Mouse (Mus musculus) heart, embryonic 10.5 days (tissue): Measurements from ENCODE around the gene 4930544G11Rik. TPM values are rescaled to one million over a fixed set of nuclear protein-coding genes. Genes with fewer than 3 reads are reported as not detected.

Experiments
- DNase-seq: peaks from one replicate; pipeline ENCODE4 v3.0.0-alpha.2; 2017; ENCODE audit warnings: low spot score
- H3K27ac ChIP-seq: fragments of 300-500 bp; sonication (generic); 2 replicates; pipeline ENCODE4 v1.5.1; 2016; ENCODE audit warnings: mild to moderate bottlenecking
- H3K27me3 ChIP-seq: fragments of 300-500 bp; sonication (generic); 2 replicates; pipeline ENCODE4 v1.6.1; 2016; ENCODE audit warnings: mild to moderate bottlenecking; ENCODE audit not compliant: poor library complexity, insufficient read depth, severe bottlenecking
- H3K36me3 ChIP-seq: fragments of 300-500 bp; sonication (generic); 2 replicates; pipeline ENCODE4 v1.6.1; 2016; ENCODE audit warnings: mild to moderate bottlenecking, moderate library complexity
- H3K4me1 ChIP-seq: fragments of 300-500 bp; sonication (generic); 2 replicates; pipeline ENCODE4 v1.6.1; 2016; ENCODE audit warnings: mild to moderate bottlenecking
- H3K4me3 ChIP-seq: fragments of 300-500 bp; sonication (generic); 2 replicates; pipeline ENCODE4 v1.5.1; 2016; ENCODE audit warnings: mild to moderate bottlenecking, moderate library complexity
- H3K9me3 ChIP-seq: fragments of 300-500 bp; sonication (generic); 2 replicates; pipeline ENCODE4 v1.6.1; 2016; ENCODE audit warnings: mild to moderate bottlenecking, moderate library complexity
- WGBS: fragments of 180-500 bp; shearing (Covaris S2); methylation state at CpG from one replicate; pipeline ENCODE4 v1.1.7; 2016; 5-methylcytosine and 5-hydroxymethylcytosine counted together
- polyA plus RNA-seq: library from polyadenylated mRNA; unstranded; fragments of >200 nt; fragmentation: Nextera tagmentation; extraction: Ambion mirVana; gene quantifications from 2 replicates; pipeline ENCODE4 v1.2.1, GENCODE M21; 2016

The 4930544G11Rik gene
- not detected in 2 replicates for polyA plus RNA-seq

DNA sequence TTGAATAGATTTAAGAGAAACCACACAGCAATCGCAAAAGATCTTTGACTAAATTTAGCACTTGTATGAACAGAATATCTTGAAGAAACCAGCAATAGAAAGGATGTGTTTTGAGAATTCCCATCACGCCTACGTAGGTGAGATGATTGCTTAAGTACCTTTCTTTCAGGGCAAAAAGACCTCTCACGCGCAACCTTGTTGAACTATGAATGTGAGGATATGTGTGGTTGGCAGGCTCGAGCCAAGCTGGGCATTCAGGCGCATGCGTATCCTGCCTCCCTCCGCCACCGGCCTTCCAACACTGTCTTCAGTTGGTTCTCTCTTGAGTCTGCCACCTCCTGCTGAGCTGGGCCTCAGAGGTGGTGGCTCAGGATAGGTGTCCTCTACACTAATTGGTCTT, at the start of gene 4930544G11Rik:
TSS of gene 4930544G11Rik (plus strand) at position 301 of the 400 bp plus-strand sequence.
- WGBS: 96% methylated on average over 10 of the region's 10 CpGs
- no peaks in the 10 kb centered on the region for H3K36me3 ChIP-seq

DNA sequence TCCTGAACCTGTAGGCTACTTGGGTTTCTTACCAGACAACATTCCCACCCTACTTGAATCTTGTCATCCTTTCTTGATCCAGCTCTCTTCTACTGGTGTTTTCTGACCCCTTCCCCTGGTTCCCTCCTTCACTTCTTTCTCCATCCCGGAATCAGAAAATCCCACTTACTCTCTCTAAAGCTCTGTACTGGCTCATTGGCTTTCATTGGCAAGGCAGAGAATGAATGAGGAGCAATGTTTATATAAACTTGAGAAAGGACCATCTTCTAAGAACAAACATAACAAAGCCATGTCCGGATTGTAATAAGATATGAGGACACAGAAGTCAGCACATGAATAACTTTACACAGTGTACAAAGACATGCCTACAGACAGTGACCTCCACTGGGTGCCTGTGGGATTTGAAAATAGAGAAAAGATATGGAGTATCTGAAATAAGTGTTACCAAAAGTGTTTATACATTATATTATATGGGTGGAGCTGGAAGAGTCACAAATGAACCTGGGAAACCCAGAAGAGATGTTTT, 45.7 kb upstream of the 4930544G11Rik start:
- H3K27me3 ChIP-seq: no peaks in the 10 kb centered on the region
- H3K4me1 ChIP-seq: no peaks in the 10 kb centered on the region
- peaks cover 35% of the 10 kb centered on the region; the same call in 1 of the 2 replicates for H3K36me3 ChIP-seq
- no peaks in the 10 kb centered on the region for H3K9me3 ChIP-seq
- WGBS: 81% methylated on average over 2 of the region's 2 CpGs
- H3K4me3 ChIP-seq: no peak overlapping the region
- no peak overlapping the region for H3K27ac ChIP-seq
- no peak for DNase-seq

More for the DNA sequence above, at the start of gene 4930544G11Rik:
- Histone ChIP-seq H3K4me1 (no peaks in the 10 kb centered on the region), H3K27me3 (no peaks in the 10 kb centered on the region), H3K4me3 (no peak within 1 kb of the TSS), H3K27ac (no peak within 1 kb of the TSS), H3K9me3 (no peaks in the 10 kb centered on the region)
- DNase-seq: no peak

DNA sequence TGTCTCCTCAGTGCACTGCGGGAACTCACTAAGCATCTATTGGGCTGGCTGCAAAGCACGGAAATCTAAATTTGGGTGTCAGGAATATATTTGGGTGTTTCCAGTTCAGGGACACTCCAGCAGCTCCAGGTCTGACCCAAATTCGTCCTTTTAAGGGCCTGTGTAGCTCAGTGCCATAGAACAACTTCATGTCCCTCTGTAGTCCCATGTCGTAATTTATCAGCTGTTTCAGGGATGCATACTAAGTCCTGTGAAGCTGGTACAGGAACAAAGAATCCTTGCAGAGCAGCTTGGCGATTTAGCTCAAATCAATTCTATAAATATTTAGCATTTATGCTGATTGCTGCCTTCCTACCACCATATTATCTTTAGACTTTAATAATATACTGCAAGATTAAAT, 37.0 kb upstream of the 4930544G11Rik start:
- H3K27me3 ChIP-seq: no peaks in the 10 kb centered on the region
- no peak for DNase-seq
- WGBS: 70% methylated on average over 5 of the region's 5 CpGs
- no peaks in the 10 kb centered on the region for H3K9me3 ChIP-seq
- no peaks in the 10 kb centered on the region for H3K36me3 ChIP-seq
- no peaks in the 10 kb centered on the region for H3K4me1 ChIP-seq
- H3K4me3 ChIP-seq: no peak overlapping the region
- no peak overlapping the region for H3K27ac ChIP-seq

DNA sequence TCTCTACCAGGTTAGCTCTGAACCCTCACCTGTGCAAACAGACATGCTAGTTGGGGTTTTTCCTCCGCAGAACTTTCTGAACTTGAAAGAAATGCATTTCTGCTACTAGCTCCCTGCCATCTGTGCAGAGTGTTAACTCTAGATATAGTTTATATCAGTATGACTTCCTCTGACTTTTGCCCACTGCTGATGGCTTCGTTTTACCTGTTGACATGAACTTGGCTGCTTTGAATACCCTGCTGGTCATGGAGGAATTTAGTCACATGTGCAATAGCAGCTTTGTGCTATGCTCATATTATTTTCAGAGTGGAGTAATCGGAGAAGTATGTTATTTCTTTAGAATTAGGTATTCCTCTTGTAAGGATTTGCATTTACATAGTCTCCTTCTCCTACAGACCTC, 30.7 kb upstream of the 4930544G11Rik start:
- WGBS: 71% methylated on average over 3 of the region's 3 CpGs
- H3K27ac ChIP-seq: no peak overlapping the region
- H3K27me3 ChIP-seq: no peaks in the 10 kb centered on the region
- H3K9me3 ChIP-seq: no peaks in the 10 kb centered on the region
- no peaks in the 10 kb centered on the region for H3K36me3 ChIP-seq
- H3K4me3 ChIP-seq: no peak overlapping the region
- H3K4me1 ChIP-seq: no peaks in the 10 kb centered on the region
- DNase-seq: no peak

DNA sequence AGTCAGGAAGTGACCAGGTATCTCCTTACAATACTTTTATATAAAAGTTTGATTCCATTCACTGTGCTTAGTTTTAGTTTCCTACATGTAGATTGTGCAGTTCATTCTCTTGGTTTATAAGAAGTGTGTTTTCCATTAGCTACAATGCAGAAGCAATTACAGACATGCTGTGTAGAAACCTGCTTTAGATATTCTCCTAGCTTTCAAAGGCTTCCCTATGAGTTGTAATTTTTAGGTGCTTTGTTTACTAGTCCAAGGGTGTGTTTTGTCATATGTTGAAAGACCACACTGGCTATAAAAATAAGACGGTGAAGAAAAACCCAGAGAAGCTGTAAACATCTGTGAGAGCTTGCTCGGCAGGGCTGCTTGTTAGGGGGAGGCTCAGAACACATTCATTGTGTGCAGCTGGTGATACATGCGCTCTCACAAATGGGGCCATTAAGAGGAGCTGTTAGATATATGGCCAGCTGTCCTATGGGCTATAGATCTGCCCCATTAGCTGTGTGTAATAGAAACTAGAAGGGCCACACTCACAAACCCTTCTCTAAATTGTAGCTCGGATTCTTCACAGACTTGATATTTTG, 28.8 kb upstream of the 4930544G11Rik start:
- DNase-seq: no peak
- Histone ChIP-seq H3K27me3 (no peaks in the 10 kb centered on the region), H3K4me3 (no peak overlapping the region), H3K27ac (no peak overlapping the region), H3K4me1 (no peaks in the 10 kb centered on the region), H3K36me3 (no peaks in the 10 kb centered on the region), H3K9me3 (no peaks in the 10 kb centered on the region)
- WGBS: 84% methylated on average over 4 of the region's 4 CpGs

DNA sequence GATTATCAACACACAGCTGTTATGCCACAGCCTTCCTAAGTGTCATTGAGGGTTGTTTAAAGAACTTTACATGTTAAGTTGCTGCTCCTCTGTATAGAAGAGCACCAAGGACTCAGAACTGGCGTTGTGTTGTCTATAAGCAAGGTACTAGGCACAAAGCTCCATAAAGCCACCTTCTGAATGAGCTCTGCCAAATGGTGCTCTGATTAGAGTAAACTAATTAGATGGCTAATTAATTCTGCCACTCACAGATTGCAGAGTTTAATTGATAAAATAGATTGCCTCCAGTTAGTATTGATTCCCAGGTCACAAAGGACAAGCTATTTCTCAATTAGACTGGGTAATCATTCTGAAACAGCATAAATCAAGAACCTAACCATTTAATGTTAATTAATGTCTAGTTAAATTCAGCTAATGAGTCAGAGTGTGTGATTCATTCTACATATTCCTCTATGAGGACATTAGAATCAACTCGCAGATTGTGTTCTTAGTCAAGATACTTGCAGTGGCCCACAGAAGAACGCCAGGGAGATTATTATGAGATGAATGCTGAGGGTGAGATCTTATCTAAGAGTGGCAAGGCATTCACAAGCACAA, 26.6 kb upstream of the 4930544G11Rik start:
- Histone ChIP-seq H3K27me3 (no peaks in the 10 kb centered on the region), H3K36me3 (peaks cover 6% of the 10 kb centered on the region; the same call in 1 of the 2 replicates), H3K4me3 (no peak overlapping the region), H3K9me3 (no peaks in the 10 kb centered on the region), H3K27ac (no peak overlapping the region), H3K4me1 (no peaks in the 10 kb centered on the region)
- WGBS: 75% methylated on average over 3 of the region's 3 CpGs
- DNase-seq: no peak

DNA sequence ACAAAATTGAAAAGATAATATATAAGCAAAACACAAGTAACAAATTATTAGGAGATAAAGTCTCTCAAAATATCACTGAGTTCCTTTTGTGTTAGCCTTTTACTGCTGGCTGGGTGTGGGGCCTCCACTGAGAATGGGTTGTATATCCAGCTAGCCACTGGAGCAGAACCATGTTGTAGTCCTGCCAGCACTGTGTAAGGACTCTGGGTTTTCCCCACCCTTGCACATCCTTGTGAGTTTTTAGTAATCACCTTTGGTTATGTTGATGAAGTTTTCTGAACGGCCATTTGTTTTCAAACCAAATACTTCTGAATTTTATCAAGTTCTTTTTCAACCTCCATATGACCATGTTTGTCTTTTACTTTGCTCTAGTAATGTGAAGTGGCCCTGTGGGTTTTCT, 21.9 kb upstream of the 4930544G11Rik start:
- H3K36me3 ChIP-seq: peaks cover 6% of the 10 kb centered on the region; the same call in 1 of the 2 replicates
- H3K9me3 ChIP-seq: no peaks in the 10 kb centered on the region
- no peak for DNase-seq
- H3K4me1 ChIP-seq: no peaks in the 10 kb centered on the region
- H3K27me3 ChIP-seq: no peaks in the 10 kb centered on the region
- H3K27ac ChIP-seq: no peak overlapping the region
- 78% methylated on average over 1 of the region's 1 CpGs for WGBS
- no peak overlapping the region for H3K4me3 ChIP-seq

DNA sequence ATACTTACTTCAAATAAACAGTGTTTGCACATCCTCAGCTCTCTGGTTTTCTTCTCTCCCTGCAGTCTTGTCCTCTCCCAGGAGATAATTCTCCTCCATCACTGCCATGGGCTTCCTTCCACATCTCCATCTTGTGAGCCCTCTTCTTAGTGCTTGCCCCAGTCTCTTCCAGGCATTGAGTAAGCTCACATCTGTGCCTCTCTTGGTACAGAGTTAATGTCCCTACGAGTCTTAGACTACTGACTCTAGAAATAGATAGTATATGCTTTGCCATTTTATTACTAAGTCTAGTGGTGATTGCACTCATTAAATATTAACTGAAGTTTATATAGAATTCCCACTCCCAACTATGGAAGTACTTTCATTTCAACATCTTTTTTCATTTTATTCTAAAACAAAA, 19.6 kb upstream of the 4930544G11Rik start:
- peaks cover 6% of the 10 kb centered on the region; the same call in 1 of the 2 replicates for H3K36me3 ChIP-seq
- no peaks in the 10 kb centered on the region for H3K4me1 ChIP-seq
- H3K27me3 ChIP-seq: no peaks in the 10 kb centered on the region
- no peak for DNase-seq
- H3K27ac ChIP-seq: no peak overlapping the region
- 71% methylated on average over 1 of the region's 1 CpGs for WGBS
- H3K4me3 ChIP-seq: no peak overlapping the region
- H3K9me3 ChIP-seq: no peaks in the 10 kb centered on the region

DNA sequence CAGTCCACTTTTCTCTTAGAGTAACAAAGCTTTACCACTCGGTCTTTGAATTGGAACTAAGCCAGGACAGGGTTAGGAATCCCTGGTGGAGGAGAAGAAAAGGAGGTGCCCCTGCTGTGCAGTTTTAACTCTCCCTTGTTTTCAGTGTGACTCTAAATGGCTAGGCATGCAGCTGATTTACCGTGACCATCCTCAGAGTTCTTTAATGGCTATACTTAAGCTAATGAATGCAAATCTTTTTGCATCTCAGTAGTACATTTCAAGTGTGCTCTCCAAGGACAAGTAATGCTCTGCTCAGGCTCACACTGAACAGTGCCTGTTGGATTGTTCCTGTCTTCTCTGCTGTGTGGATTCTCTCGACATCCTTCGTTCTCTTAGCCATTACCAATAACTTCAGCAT, 19.2 kb upstream of the 4930544G11Rik start:
- H3K9me3 ChIP-seq: no peaks in the 10 kb centered on the region
- no peaks in the 10 kb centered on the region for H3K27me3 ChIP-seq
- 56% methylated on average over 4 of the region's 4 CpGs for WGBS
- H3K27ac ChIP-seq: no peak overlapping the region
- H3K4me3 ChIP-seq: no peak overlapping the region
- no peaks in the 10 kb centered on the region for H3K4me1 ChIP-seq
- DNase-seq: no peak
- H3K36me3 ChIP-seq: peaks cover 6% of the 10 kb centered on the region; the same call in 1 of the 2 replicates

DNA sequence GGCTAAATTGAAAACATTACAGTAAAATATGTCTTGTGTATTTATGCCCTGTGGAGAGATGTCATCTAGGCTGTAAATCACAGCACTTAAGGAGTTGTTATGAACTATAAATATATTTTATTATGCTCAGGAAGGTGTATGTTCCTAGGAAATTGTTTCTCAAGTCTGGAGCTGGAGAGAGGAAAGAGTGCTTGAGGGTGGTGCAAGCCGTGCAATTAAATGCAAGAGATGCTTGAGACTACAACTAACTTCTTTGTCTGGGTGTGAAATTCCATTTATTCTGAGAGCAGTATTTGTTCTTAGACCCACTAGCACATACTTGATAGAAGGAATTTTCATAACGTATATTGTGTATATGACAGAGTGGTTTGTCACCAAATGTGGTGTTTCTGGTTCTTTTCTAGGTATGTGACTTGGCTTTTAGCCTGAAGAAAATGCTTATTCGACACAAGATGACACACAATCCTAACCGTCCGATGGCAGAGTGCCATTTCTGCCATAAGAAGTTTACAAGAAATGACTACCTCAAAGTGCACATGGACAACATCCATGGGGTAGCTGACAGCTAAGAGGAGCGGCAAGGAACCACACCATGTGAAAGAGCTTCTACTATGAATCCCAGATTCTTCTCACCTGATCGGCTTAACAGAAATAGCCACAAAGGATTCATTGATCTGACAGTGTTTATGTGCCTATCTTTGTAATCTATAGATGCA, 16.7 kb upstream of the 4930544G11Rik start:
- H3K4me3 ChIP-seq: no peak overlapping the region
- 88% methylated on average over 7 of the region's 7 CpGs for WGBS
- no peaks in the 10 kb centered on the region for H3K9me3 ChIP-seq
- no peaks in the 10 kb centered on the region for H3K4me1 ChIP-seq
- no peak overlapping the region for H3K27ac ChIP-seq
- H3K27me3 ChIP-seq: no peaks in the 10 kb centered on the region
- DNase-seq: no peak
- H3K36me3 ChIP-seq: no peaks in the 10 kb centered on the region

DNA sequence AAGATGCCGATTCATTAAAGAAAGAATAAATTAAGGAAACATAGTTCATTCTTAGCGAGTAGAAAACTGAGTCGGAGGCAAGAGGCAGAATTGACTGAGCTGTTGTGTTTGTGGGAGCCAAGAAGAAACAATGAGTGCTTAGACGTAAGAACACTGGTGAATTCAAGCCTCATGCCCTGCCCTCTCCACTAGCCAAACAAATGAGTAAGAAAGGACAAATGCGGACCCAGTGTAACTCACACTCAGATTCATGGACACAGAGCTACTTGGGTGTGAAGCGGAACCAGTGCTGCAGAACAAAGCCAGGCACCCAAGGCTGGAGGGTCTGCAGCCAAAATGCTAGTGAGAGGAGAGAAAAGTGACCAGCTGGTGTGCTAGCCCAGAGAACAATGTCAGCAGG, 1.9 kb upstream of the 4930544G11Rik start:
- H3K36me3 ChIP-seq: no peaks in the 10 kb centered on the region
- no peak overlapping the region for H3K27ac ChIP-seq
- H3K4me1 ChIP-seq: no peaks in the 10 kb centered on the region
- H3K9me3 ChIP-seq: no peaks in the 10 kb centered on the region
- no peaks in the 10 kb centered on the region for H3K27me3 ChIP-seq
- no peak overlapping the region for H3K4me3 ChIP-seq
- 78% methylated on average over 6 of the region's 6 CpGs for WGBS
- DNase-seq: no peak

DNA sequence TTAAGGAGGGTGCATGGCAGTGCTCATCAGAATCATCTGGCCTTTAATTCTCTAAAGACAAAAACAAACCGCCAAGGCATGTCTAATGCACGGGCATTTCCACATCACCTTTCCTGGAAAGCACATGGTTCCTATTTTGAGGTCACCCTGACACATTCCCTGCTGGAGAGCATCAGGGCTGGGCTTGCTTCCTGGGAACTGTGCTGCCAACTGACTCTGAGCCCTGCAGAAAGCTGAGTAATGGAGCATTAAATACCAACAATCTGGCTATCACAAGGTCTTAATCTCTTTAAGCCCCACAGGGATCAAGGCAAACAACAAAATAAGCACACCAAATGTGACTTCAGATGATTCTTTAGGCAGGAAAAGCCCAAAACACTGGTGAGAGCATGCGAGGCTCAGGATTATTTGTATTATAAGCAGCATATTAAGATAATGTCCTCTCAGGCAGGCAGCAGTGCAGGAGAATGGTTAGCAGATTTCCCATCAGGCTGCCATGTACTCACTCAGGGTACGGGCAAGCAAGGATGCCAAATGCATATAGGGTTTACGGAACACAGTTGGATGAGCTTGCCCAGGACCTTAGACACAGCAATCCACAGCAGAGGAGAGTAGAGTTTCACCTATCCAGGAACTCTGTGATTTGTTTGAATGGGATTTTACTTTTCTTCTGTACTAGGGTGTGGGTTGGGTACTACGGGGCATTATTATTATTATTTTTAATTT, 17.1 kb downstream of the 4930544G11Rik start:
- no peaks in the 10 kb centered on the region for H3K27me3 ChIP-seq
- H3K9me3 ChIP-seq: no peaks in the 10 kb centered on the region
- DNase-seq: no peak
- H3K4me1 ChIP-seq: peaks cover 6% of the 10 kb centered on the region; the same call in 1 of the 2 replicates
- H3K4me3 ChIP-seq: no peak overlapping the region
- H3K27ac ChIP-seq: no peak overlapping the region
- WGBS: 62% methylated on average over 6 of the region's 6 CpGs
- no peaks in the 10 kb centered on the region for H3K36me3 ChIP-seq
